Mouse (Mus musculus): ENCODE data around the gene Stk38l. TPM values are rescaled to one million over a fixed set of nuclear protein-coding genes. Genes with fewer than 3 reads are reported as not detected.

Stk38l gene
- polyA plus RNA-seq, 1 experiment: 7.4 TPM

GRCm38 (mm10) chr6:146698376-146698775, 26.4 kb upstream of the Stk38l start:
- Histone ChIP-seq H3K4me3 (ENCODE audit: insufficient read depth, low read length) (no peak overlapping the region), H3K27ac (ENCODE audit: insufficient read depth, low read depth, low read length) (no peak overlapping the region), H3K4me1 (ENCODE audit: control insufficient read depth, insufficient read depth, low read length) (0 out of 2 replicates have a peak, but pooled peaks cover 3% of the 10 kb centered on the region)
- TF ChIP-seq CTCF (IDR thresholded peaks at IDR 0.05; ENCODE audit: low read depth, low read length): no peak
- no peak for TF ChIP-seq POLR2A (IDR thresholded peaks at IDR 0.05; ENCODE audit: borderline replicate concordance, low read depth, low read length)

GRCm38 (mm10) chr6:146700461-146700860, 24.3 kb upstream of the Stk38l start:
- TF ChIP-seq CTCF (IDR thresholded peaks at IDR 0.05; ENCODE audit: low read depth, low read length): no peak
- no peak for TF ChIP-seq POLR2A (IDR thresholded peaks at IDR 0.05; ENCODE audit: borderline replicate concordance, low read depth, low read length)
- no peak overlapping the region for H3K27ac ChIP-seq (ENCODE audit: insufficient read depth, low read depth, low read length)
- 0 out of 2 replicates have a peak, but pooled peaks cover 3% of the 10 kb centered on the region for H3K4me1 ChIP-seq (ENCODE audit: control insufficient read depth, insufficient read depth, low read length)
- no peak overlapping the region for H3K4me3 ChIP-seq (ENCODE audit: insufficient read depth, low read length)

DNA sequence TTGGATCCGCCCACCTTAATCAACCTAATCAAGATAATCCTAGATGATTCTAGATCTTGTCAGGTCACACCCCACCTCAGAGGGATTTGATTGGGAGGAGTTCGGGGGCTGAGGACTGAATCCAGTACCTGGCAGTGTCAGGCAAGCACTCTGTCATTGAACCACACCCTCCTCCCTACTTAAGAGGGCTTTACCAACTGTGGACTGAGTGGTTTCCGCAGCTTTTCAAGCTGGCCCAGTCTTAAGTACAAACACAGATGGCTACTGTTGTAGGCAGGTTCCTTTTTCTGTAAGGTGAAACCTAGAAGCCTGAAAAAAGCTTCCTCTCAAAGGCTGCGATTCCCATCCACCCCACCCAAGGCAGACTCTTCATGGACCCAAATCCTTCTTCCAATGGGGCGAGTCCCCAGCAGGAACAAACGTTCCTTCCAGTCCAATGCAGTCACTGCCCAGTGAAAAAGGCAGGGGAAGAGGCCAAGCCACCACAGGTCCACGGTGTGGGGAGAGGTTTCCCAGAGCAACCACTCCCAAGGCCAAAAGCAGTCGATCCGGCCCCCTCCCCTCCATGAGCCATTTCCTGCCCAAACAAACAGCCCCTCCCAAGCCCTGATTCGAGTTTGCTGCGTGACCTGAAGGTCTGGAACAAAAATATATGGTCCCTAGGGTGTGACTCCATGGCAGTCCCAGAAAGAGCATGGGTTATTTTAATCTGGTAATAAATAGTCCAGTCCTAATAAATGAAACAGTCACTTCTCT, 22.5 kb upstream of the Stk38l start:
- Histone ChIP-seq H3K4me1 (ENCODE audit: control insufficient read depth, insufficient read depth, low read length) (0 out of 2 replicates have a peak, but pooled peaks cover 3% of the 10 kb centered on the region), H3K27ac (ENCODE audit: insufficient read depth, low read depth, low read length) (no peak overlapping the region), H3K4me3 (ENCODE audit: insufficient read depth, low read length) (no peak overlapping the region)
- TF ChIP-seq POLR2A (IDR thresholded peaks at IDR 0.05; ENCODE audit: borderline replicate concordance, low read depth, low read length) (no peak), CTCF (IDR thresholded peaks at IDR 0.05; ENCODE audit: low read depth, low read length) (no peak)

GRCm38 (mm10) chr6:146703351-146703750, 21.4 kb upstream of the Stk38l start:
- no peak for TF ChIP-seq POLR2A (IDR thresholded peaks at IDR 0.05; ENCODE audit: borderline replicate concordance, low read depth, low read length)
- no peak for TF ChIP-seq CTCF (IDR thresholded peaks at IDR 0.05; ENCODE audit: low read depth, low read length)
- Histone ChIP-seq H3K4me1 (ENCODE audit: control insufficient read depth, insufficient read depth, low read length) (no peaks in the 10 kb centered on the region), H3K4me3 (ENCODE audit: insufficient read depth, low read length) (no peak overlapping the region), H3K27ac (ENCODE audit: insufficient read depth, low read depth, low read length) (no peak overlapping the region)

DNA sequence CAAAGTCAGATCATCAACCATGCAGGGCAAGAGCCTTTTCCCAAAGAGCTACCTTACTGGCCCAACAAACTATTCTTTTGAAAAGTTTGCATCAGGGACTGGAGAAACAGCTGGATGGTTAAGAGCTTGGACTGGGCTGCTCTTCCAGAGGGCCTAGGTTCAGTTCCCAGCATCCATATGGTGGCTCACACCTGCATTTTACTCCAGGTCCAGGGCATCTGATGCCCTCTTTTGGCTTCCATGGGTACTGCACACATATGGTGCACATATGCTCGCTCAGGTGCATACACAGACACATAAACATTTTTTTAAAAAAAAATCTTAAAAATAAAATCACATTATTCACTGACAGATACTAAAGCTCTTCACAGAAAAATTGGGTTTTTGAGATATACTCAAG, 19.2 kb upstream of the Stk38l start:
- H3K4me3 ChIP-seq (ENCODE audit: insufficient read depth, low read length): no peak overlapping the region
- no peaks in the 10 kb centered on the region for H3K4me1 ChIP-seq (ENCODE audit: control insufficient read depth, insufficient read depth, low read length)
- H3K27ac ChIP-seq (ENCODE audit: insufficient read depth, low read depth, low read length): no peak overlapping the region
- TF ChIP-seq POLR2A (IDR thresholded peaks at IDR 0.05; ENCODE audit: borderline replicate concordance, low read depth, low read length) (no peak), CTCF (IDR thresholded peaks at IDR 0.05; ENCODE audit: low read depth, low read length) (no peak)

DNA sequence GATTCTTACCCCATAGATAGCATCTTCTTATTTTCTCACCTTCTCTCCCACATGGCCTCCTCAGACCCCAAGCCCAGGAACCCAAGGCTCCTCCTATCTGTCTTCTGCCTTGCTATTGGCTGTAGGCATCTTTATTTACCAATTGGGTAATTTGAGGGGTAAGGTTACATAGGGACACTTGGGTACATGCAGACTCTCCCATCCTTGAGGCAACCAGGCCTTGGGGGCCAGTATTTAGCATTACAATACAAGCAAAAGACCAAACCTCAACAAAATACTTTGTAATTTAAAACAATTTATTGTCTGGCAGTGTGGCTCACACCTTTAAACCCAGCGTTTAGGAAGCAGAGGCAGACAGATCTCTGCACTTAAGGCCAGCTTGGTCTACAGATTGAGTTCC, 5.2 kb upstream of the Stk38l start:
- Histone ChIP-seq H3K4me3 (ENCODE audit: insufficient read depth, low read length) (no peak overlapping the region), H3K27ac (ENCODE audit: insufficient read depth, low read depth, low read length) (no peak overlapping the region)
- TF ChIP-seq CTCF (IDR thresholded peaks at IDR 0.05; ENCODE audit: low read depth, low read length): no peak
- no peak for TF ChIP-seq POLR2A (IDR thresholded peaks at IDR 0.05; ENCODE audit: borderline replicate concordance, low read depth, low read length)

DNA sequence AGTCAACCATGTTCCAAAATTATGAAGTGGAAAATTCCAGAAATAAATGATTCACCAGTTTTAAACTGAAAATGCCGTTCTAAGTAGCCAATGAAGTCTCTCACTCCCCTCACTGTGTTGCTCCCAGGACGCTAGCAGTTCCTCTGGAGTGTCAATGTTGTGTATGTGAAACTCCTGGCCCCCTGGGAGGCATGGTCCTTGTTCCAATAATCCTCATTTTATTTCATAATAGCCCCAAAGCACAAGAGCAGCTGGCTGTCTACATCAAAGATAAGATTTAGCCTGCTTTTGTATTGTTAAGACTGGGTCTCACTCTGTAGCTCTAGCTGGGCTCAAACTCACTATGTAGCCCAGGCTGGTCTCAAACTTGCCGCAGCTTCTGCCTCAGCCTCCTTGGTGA, 990 bp upstream of the Stk38l start:
- TF ChIP-seq POLR2A (IDR thresholded peaks at IDR 0.05; ENCODE audit: borderline replicate concordance, low read depth, low read length) (no peak), CTCF (IDR thresholded peaks at IDR 0.05; ENCODE audit: low read depth, low read length) (no peak)
- H3K27ac ChIP-seq (ENCODE audit: insufficient read depth, low read depth, low read length): no peak overlapping the region

More for the DNA sequence above, 5.2 kb upstream of the Stk38l start:
- H3K4me1 ChIP-seq (ENCODE audit: control insufficient read depth, insufficient read depth, low read length): peaks cover 5% of the 10 kb centered on the region

DNA sequence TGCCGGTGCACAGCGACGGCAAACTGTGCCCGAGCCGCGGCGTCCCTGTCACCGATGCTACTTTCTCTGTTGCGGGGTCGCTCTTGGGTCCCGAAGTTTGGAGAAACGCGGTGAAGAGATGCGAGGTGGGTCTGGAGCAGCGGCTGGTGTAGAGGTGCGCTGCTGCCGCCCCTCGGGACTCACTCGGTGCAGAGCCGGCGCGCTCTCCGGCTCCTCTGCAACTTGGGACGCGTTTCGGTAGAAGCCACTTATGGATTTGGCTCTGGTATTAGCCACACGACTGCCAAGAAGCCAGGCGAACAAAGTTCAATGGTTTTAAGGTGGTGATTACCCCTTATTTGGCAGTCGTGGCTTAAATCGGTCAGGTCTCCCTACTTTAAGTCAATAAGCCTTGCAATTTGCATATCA, 593 bp downstream of the Stk38l start:
- 0 out of 2 replicates have a peak overlapping the region, but pooled peaks have one; percentile 23 for H3K27ac ChIP-seq (ENCODE audit: insufficient read depth, low read depth, low read length)

More for the DNA sequence above, 990 bp upstream of the Stk38l start:
- Histone ChIP-seq H3K4me1 (ENCODE audit: control insufficient read depth, insufficient read depth, low read length) (peaks cover 12% of the 10 kb centered on the region), H3K4me3 (ENCODE audit: insufficient read depth, low read length) (no peak overlapping the region)

GRCm38 (mm10) chr6:146731031-146731430, 6.2 kb downstream of the Stk38l start:
- H3K4me1 ChIP-seq (ENCODE audit: control insufficient read depth, insufficient read depth, low read length): peaks cover 48% of the 10 kb centered on the region
- H3K4me3 ChIP-seq (ENCODE audit: insufficient read depth, low read length): no peak overlapping the region

More for the DNA sequence above, 593 bp downstream of the Stk38l start:
- Histone ChIP-seq H3K4me3 (ENCODE audit: insufficient read depth, low read length) (peak overlapping the region; percentile 100), H3K4me1 (ENCODE audit: control insufficient read depth, insufficient read depth, low read length) (peaks cover 15% of the 10 kb centered on the region)
- no peak for TF ChIP-seq CTCF (IDR thresholded peaks at IDR 0.05; ENCODE audit: low read depth, low read length)
- TF ChIP-seq POLR2A (IDR thresholded peaks at IDR 0.05; ENCODE audit: borderline replicate concordance, low read depth, low read length): no peak

DNA sequence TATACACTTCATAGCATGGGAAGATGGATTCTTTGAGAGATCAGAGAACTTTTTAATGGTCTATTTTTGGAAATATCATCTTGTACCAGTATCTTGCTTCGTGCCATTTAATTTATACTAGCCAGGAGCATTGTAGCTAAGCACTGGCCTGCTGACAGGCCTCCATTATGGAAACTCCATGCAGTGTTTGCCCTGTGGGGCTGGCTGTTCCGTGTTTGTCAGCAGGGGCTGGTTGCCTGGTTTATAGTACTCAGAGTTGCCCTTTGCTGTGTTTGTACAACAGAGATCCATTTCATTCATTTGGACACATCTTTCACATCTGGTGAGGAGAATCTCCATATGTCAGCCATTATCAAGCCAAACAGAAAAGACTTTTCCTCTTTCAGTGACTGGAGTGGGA, 6.9 kb downstream of the Stk38l start:
- H3K4me3 ChIP-seq (ENCODE audit: insufficient read depth, low read length): no peak overlapping the region
- TF ChIP-seq POLR2A (IDR thresholded peaks at IDR 0.05; ENCODE audit: borderline replicate concordance, low read depth, low read length): no peak
- TF ChIP-seq CTCF (IDR thresholded peaks at IDR 0.05; ENCODE audit: low read depth, low read length): no peak
- H3K4me1 ChIP-seq (ENCODE audit: control insufficient read depth, insufficient read depth, low read length): peaks cover 47% of the 10 kb centered on the region
- H3K27ac ChIP-seq (ENCODE audit: insufficient read depth, low read depth, low read length): no peak overlapping the region

More at GRCm38 (mm10) chr6:146731031-146731430, 6.2 kb downstream of the Stk38l start:
- TF ChIP-seq POLR2A (IDR thresholded peaks at IDR 0.05; ENCODE audit: borderline replicate concordance, low read depth, low read length): no peak
- TF ChIP-seq CTCF (IDR thresholded peaks at IDR 0.05; ENCODE audit: low read depth, low read length): no peak
- no peak overlapping the region for H3K27ac ChIP-seq (ENCODE audit: insufficient read depth, low read depth, low read length)

Data from bone marrow macrophage, adult 2 months (primary cell).